Comparison of ENCODE assay signal across 10 mouse cellular contexts in the genomic region with DNA sequence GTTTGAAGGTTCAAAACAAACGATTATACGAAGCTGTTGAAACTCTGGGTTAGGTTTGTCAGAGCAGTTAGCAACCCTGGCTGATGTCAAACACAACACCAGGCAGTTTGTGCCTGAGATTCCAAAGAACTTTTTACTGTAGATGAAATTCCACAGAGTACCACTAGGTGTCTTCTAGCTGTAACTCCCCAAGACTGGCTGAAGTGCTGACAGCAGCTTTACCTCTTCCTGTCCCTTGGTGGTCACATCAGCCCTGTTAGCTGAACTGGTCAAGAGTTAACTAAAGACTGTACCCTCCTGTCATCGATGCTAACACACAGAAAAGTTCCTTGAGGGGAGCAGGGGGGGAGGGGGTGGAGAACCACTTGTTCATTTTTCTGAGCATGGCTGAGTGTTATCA. TPM values are rescaled to one million over a fixed set of nuclear protein-coding genes. Genes with fewer than 3 reads are reported as not detected.
DNase-seq lines count a peak whose midpoint lies in the region; ATAC-seq and TF ChIP-seq lines count a peak whose summit lies in the region.
"Had no signal": no experiment of that assay in that cellular context is flagged by ENCODE, and none has a peak within 500 bp of the region (broad histone marks: within the 10 kb centered on the region; RNA-seq: fewer than 3 reads in every experiment).

No protein-coding gene starts in this region.

- H3K9ac ChIP-seq in heart, postnatal 0 days (replicated peaks; ENCODE audit: low read depth, low read length) = no peak overlapping the region
- H3K9ac ChIP-seq in heart, embryonic 11.5 days (ENCODE audit: low read depth, low read length) = no peak overlapping the region

- H3K4me1 ChIP-seq in heart, postnatal 0 days (ENCODE audit: control insufficient read depth, insufficient read depth) = no peaks in the 10 kb centered on the region
- H3K4me1 ChIP-seq in heart, embryonic 11.5 days (ENCODE audit: control insufficient read depth, insufficient read depth, low read length) = no peaks in the 10 kb centered on the region

- no peak overlapping the region for H3K4me2 ChIP-seq in heart, postnatal 0 days (ENCODE audit: low read depth, low read length)
- H3K4me2 ChIP-seq in heart, embryonic 11.5 days = no peak overlapping the region

- no peak overlapping the region for H3K27ac ChIP-seq in heart, postnatal 0 days (ENCODE audit: low read depth)
- no peak overlapping the region for H3K27ac ChIP-seq in heart, embryonic 11.5 days (ENCODE audit: low read depth, low read length)

- 21% methylated on average over 3 of the region's 3 CpGs for WGBS in heart, postnatal 0 days
- 34% methylated on average over 3 of the region's 3 CpGs for WGBS in heart, embryonic 11.5 days (ENCODE audit: insufficient replicate concordance)
- 29% methylated on average over 3 of the region's 3 CpGs for WGBS in large intestine, adult 2 months

- ATAC-seq in heart, postnatal 0 days (ENCODE audit: insufficient read depth, low read depth) = no peak
- ATAC-seq in heart, embryonic 11.5 days (replicated peaks; ENCODE audit: insufficient number of reproducible peaks, low FRiP score, low TSS enrichment) = no peak

- H3K4me3 ChIP-seq in heart, postnatal 0 days (ENCODE audit: low read depth, low read length) = no peak overlapping the region
- no peak overlapping the region for H3K4me3 ChIP-seq in heart, embryonic 11.5 days (ENCODE audit: low read depth, low read length)
- H3K4me3 ChIP-seq: myocyte had no signal

- H3K27me3 ChIP-seq in heart, postnatal 0 days (ENCODE audit: control insufficient read depth, insufficient read depth, low read length) = no peaks in the 10 kb centered on the region
- no peaks in the 10 kb centered on the region for H3K27me3 ChIP-seq in heart, embryonic 11.5 days (ENCODE audit: control insufficient read depth, insufficient read depth, low read length)

- peak; percentile 50 for TF ChIP-seq CTCF in heart, postnatal 0 days (IDR thresholded peaks at IDR 0.05; ENCODE audit: low read depth)

- no peaks in the 10 kb centered on the region for H3K9me3 ChIP-seq in heart, postnatal 0 days (replicated peaks; ENCODE audit: control insufficient read depth, low read length)
- H3K9me3 ChIP-seq in heart, embryonic 11.5 days (replicated peaks; ENCODE audit: control insufficient read depth, low read length) = no peaks in the 10 kb centered on the region

- DNase-seq in heart, postnatal 0 days (ENCODE audit: low spot score) = peak; percentile 27
- peak; percentile 67 for DNase-seq in 416B (ENCODE audit: low read depth)
- peak; percentile 45 for DNase-seq in adipocyte (ENCODE audit: low spot score)
- peak; percentile 16 for DNase-seq in large intestine, adult 2 months (ENCODE audit: low read depth, low spot score)
- no peak for DNase-seq in ovary, postnatal 14 days (ENCODE audit: low spot score)
- no peak for DNase-seq in urinary bladder, postnatal 25 days (ENCODE audit: low spot score)
- DNase-seq in gastrocnemius, postnatal 10 days = no peak
- DNase-seq: adrenal gland, adult 2 months had no signal

- H3K36me3 ChIP-seq in heart, postnatal 0 days (replicated peaks; ENCODE audit: control insufficient read depth, insufficient read depth, low read length) = no peaks in the 10 kb centered on the region
- no peaks in the 10 kb centered on the region for H3K36me3 ChIP-seq in heart, embryonic 11.5 days (ENCODE audit: control insufficient read depth, insufficient read depth, low read length)

- TF ChIP-seq EP300 in heart, postnatal 0 days (IDR thresholded peaks at IDR 0.05; ENCODE audit: low read depth) = no peak

RNA-seq across cellular contexts. Expression of a gene that starts 46.0 kb away (rescaled TPM):
- total RNA-seq in heart, postnatal 0 days (2014; rRNA removed; ENCODE audit: low replicate concordance) = not detected in 2 replicates
- polyA plus RNA-seq in heart, postnatal 0 days (2015; fragmentation: Nextera tagmentation; extraction: Ambion mirVana) = 0.40 and 0.64 TPM in 2 replicates
- polyA plus RNA-seq in heart, embryonic 11.5 days (2014; fragmentation: Nextera tagmentation; extraction: Ambion mirVana) = 1.5 and 2.0 TPM in 2 replicates
- 19.2 and 42.2 TPM in 2 replicates for polyA plus RNA-seq in large intestine, adult 2 months (2012; rRNA removed)
- under 1 TPM; 0.16 to 0.29 TPM for total RNA-seq in gastrocnemius, postnatal 10 days (2021)

Comparison
In these comparisons a context has a peak if more than half of its experiments do, and no peak if none do; other contexts are left out.
1. DNase-seq: peak in heart, postnatal 0 days (single experiment), 416B (single experiment), adipocyte (single experiment) and large intestine, adult 2 months (single experiment); none in ovary, postnatal 14 days (single experiment), urinary bladder, postnatal 25 days (single experiment) and gastrocnemius, postnatal 10 days (single experiment).